7 mouse cellular contexts compared by ENCODE assay signal in the genomic region with DNA sequence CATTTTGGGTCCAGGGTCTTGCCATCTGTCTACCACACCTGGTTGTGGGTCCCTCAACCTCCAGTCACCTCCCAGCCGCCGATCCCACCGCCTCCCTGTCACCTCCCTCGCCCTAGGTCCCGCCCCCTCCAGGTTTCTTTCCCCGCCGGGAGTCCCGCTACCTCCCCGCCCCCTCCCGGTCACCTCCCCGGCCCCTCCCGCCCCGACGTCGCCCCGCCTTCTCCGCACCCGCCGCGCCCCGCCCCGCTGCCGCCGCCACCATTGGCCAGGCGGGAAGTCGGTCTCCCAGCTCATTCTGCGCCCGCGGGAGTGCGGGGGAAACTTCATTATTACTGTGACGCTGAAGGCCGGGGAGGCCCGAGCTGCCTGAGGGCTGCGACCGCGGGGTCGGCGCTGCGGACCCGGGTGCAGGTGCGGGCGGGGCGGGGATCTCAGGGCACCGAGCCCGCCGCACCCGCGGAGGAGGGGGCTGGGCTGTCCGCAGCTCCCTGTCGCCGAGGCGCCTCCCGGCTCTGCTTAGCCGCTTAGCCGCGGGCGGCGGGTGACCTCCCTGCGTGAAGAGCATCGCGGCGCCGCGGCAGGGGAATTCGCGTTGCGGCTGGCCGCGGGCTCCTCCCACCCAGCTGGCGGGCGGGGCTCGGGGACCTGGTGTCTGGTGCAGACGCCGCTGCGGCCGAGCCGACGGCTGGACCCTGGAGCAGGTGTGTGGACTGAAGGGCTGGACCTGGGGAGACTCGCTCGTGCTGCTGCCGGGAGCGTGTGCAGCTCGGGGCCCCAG. TPM values are rescaled to one million over a fixed set of nuclear protein-coding genes. Genes with fewer than 3 reads are reported as not detected.
DNase-seq lines count a peak whose midpoint lies in the region; ATAC-seq and TF ChIP-seq lines count a peak whose summit lies in the region.

A gene (plus strand): TSS at position 234 of the 778 bp plus-strand sequence.

- DNase-seq in adipocyte (ENCODE audit: low spot score) = peak; percentile 67
- DNase-seq in gastrocnemius, adult 8-10 months (ENCODE audit: low spot score in 2 of 2) = peak; percentile 52 to 67
- DNase-seq in hindbrain, postnatal 0 days (ENCODE audit: low spot score) = peak; percentile 82
- peak; percentile 83 to 85 for DNase-seq in left cerebral cortex, postnatal 25 days (ENCODE audit: low spot score in 2 of 2)
- peak; percentile 77 for DNase-seq in mesoderm, embryonic 11.5 days (ENCODE audit: low read depth, low spot score)
- peak; percentile 84 for DNase-seq in right cerebral cortex, postnatal 4 days

- no peaks in the 10 kb centered on the region for H3K36me3 ChIP-seq in hindbrain, postnatal 0 days (ENCODE audit: insufficient read depth, low read length)

- intact Hi-C loops in left cerebral cortex, postnatal 25 days (cut with DNase I) = loop anchor here (5.0 kb wide), 2 partner anchors 189 to 191 kb away; a partner anchor contains a TSS

- peaks cover 8% of the 10 kb centered on the region; the same call in 1 of the 2 replicates for H3K4me1 ChIP-seq in hindbrain, postnatal 0 days (ENCODE audit: insufficient read depth, low read length)

- peak within 1 kb of the TSS; percentile 67 for H3K4me2 ChIP-seq in hindbrain, postnatal 0 days (ENCODE audit: low read depth, low read length)

- no peaks in the 10 kb centered on the region for H3K9me3 ChIP-seq in hindbrain, postnatal 0 days (ENCODE audit: low read length)

- H3K27me3 ChIP-seq in hindbrain, postnatal 0 days (ENCODE audit: insufficient read depth, low read length) = no peaks in the 10 kb centered on the region

- peak within 1 kb of the TSS; percentile 93 for H3K4me3 ChIP-seq in hindbrain, postnatal 0 days (ENCODE audit: low read length)

- peak; percentile 49 for ATAC-seq in common myeloid progenitor, adult 5-6 weeks (replicated peaks; ENCODE audit: low read depth, poor library complexity, severe bottlenecking)
- peak; percentile 88 for ATAC-seq in hindbrain, postnatal 0 days

- peak within 1 kb of the TSS; percentile 86 for H3K9ac ChIP-seq in hindbrain, postnatal 0 days (replicated peaks; ENCODE audit: low read length)

- H3K27ac ChIP-seq in hindbrain, postnatal 0 days = peak within 1 kb of the TSS; percentile 86

- 0 out of 2 replicates have a peak, but pooled peaks have one; percentile 1 for TF ChIP-seq CTCF in hindbrain, postnatal 0 days (IDR thresholded peaks at IDR 0.05; ENCODE audit: low read depth)

- under 1% methylated on average over 69 of the region's 83 CpGs for WGBS in hindbrain, postnatal 0 days

RNA-seq across cellular contexts. Expression of the gene that starts here (rescaled TPM):
- 5.0 and 12.0 TPM in 2 replicates for total RNA-seq in common myeloid progenitor, adult 5-6 weeks (2017)
- total RNA-seq in gastrocnemius, adult 8-10 months (2022) = 10 to 100 TPM; 20.6 to 60.0 (median 34.2) TPM
- 105 and 140 TPM in 2 replicates for total RNA-seq in hindbrain, postnatal 0 days (2014; rRNA removed)
- polyA plus RNA-seq in hindbrain, postnatal 0 days (2015; fragmentation: Nextera tagmentation; extraction: Ambion mirVana) = 35.1 and 36.8 TPM in 2 replicates
- 100 to 1,000 TPM; 168 to 293 TPM for total RNA-seq in left cerebral cortex, postnatal 25 days (2021)

Comparison
In these comparisons a context has a peak if more than half of its experiments do, and no peak if none do; other contexts are left out.
1. Peak in every context shown above with its lines: DNase-seq, ATAC-seq, H3K4me3 ChIP-seq and H3K27ac ChIP-seq.